In genomic region chr2:132970772-132971173, GRCm38 (mm10) we compare ENCODE assay signal across 8 mouse cellular contexts. TPM values are rescaled to one million over a fixed set of nuclear protein-coding genes. Genes with fewer than 3 reads are reported as not detected.
DNase-seq lines count a peak whose midpoint lies in the region; ATAC-seq and TF ChIP-seq lines count a peak whose summit lies in the region.
"Had no signal": no experiment of that assay in that cellular context is flagged by ENCODE, and none has a peak within 500 bp of the region (broad histone marks: within the 10 kb centered on the region; RNA-seq: fewer than 3 reads in every experiment).

No protein-coding gene starts in this region.

- POLR2A ChIA-PET in Patski (lab: Charles Lee), result no interaction called here

- peaks cover 4% of the 10 kb centered on the region for H3K27me3 ChIP-seq in Patski
- no peaks in the 10 kb centered on the region for H3K27me3 ChIP-seq in kidney, postnatal 0 days (ENCODE audit: insufficient read depth, low read length)

- CTCF ChIA-PET in Patski (lab: Charles Lee), result interaction anchor here (1.1 to 1.4 kb wide), 4 partner anchors 9 to 25 kb away, joined by 3 to 5 read pairs (median 4); partner anchors contain the start of gene Fermt1

- in situ Hi-C loops in Patski (cut with MboI; ENCODE audit: low pct_unique_long_range_greater_than_20kb), result no loop called here

- no peaks in the 10 kb centered on the region for H3K36me3 ChIP-seq in kidney, postnatal 0 days (ENCODE audit: insufficient read depth, low read length)

- 26% methylated on average over 4 of the region's 4 CpGs for WGBS in kidney, postnatal 0 days

- H3K4me1 ChIP-seq in kidney, postnatal 0 days (replicated peaks; ENCODE audit: insufficient read depth, low read length), result no peaks in the 10 kb centered on the region

- no peaks in the 10 kb centered on the region for H3K9me3 ChIP-seq in kidney, postnatal 0 days (replicated peaks; ENCODE audit: low read length)

- no peak overlapping the region for H3K27ac ChIP-seq in kidney, postnatal 0 days

- peak; percentile 44 for ATAC-seq in Patski
- no peak for ATAC-seq in kidney, postnatal 0 days (replicated peaks; ENCODE audit: low FRiP score, low read depth)

- peak; percentile 4 to 52 for DNase-seq in layer of hippocampus, adult 18-20 months (ENCODE audit: low spot score in 2 of 2)
- no peak for DNase-seq in layer of hippocampus, postnatal 25 days (ENCODE audit: extremely low spot score in 1 of 2, low spot score in 1 of 2)
- DNase-seq in Patski (ENCODE audit: low read depth, low spot score), result peak; percentile 15
- DNase-seq in embryo, embryonic 9.5 days (ENCODE audit: extremely low spot score), result peak; percentile 29
- peak; percentile 79 for DNase-seq in kidney, postnatal 0 days (ENCODE audit: low spot score)
- peak; percentile 7 for DNase-seq in naive thymus-derived CD4-positive, alpha-beta T cell, adult 2 months (ENCODE audit: low read depth)
- DNase-seq in natural killer cell, adult 2 months (ENCODE audit: low spot score in 2 of 2), result no peak

- H3K4me2 ChIP-seq in kidney, postnatal 0 days (ENCODE audit: low read length), result no peak overlapping the region

- no peak overlapping the region for H3K4me3 ChIP-seq in kidney, postnatal 0 days (replicated peaks; ENCODE audit: low read depth, low read length)

- peak; percentile 57 for TF ChIP-seq CTCF in Patski (IDR thresholded peaks at IDR 0.05)
- TF ChIP-seq CTCF in kidney, postnatal 0 days (IDR thresholded peaks at IDR 0.05; ENCODE audit: low read depth), result peak; percentile 71

- no peak overlapping the region for H3K9ac ChIP-seq in kidney, postnatal 0 days (ENCODE audit: low read depth, low read length)

RNA-seq across cellular contexts. Expression of gene Fermt1, which starts 25.1 kb away (rescaled TPM):
- total RNA-seq in layer of hippocampus, adult 18-20 months (2021), result under 1 TPM; 0.51 to 0.52 TPM
- under 1 TPM; 0.22 to 0.49 TPM for total RNA-seq in layer of hippocampus, postnatal 25 days (2021)
- 0.41 TPM for polyA plus RNA-seq in Patski (2021)
- 21.8 and 22.5 TPM in 2 replicates for polyA plus RNA-seq in kidney, postnatal 0 days (2015; fragmentation: Nextera tagmentation; extraction: Ambion mirVana)
- total RNA-seq: heart, adult 18-20 months had no signal

Comparison
In these comparisons a context has a peak if more than half of its experiments do, and no peak if none do; other contexts are left out.
1. DNase-seq: peak in layer of hippocampus, adult 18-20 months (2 of 2), Patski (single experiment), embryo, embryonic 9.5 days (single experiment), kidney, postnatal 0 days (single experiment) and naive thymus-derived CD4-positive, alpha-beta T cell, adult 2 months (single experiment); none in layer of hippocampus, postnatal 25 days (0 of 2) and natural killer cell, adult 2 months (0 of 2).